Comparison of ENCODE assay signal across 16 mouse cellular contexts in genomic region chr7:99438881-99439280, GRCm38 (mm10). TPM values are rescaled to one million over a fixed set of nuclear protein-coding genes. Genes with fewer than 3 reads are reported as not detected.
DNase-seq lines count a peak whose midpoint lies in the region; ATAC-seq and TF ChIP-seq lines count a peak whose summit lies in the region.
"Had no signal": no experiment of that assay in that cellular context is flagged by ENCODE, and none has a peak within 500 bp of the region (broad histone marks: within the 10 kb centered on the region; RNA-seq: fewer than 3 reads in every experiment).

No protein-coding gene starts in this region.

- H3K9ac ChIP-seq in heart, adult 2 months (ENCODE audit: low read depth, low read length), result no peak overlapping the region
- H3K9ac ChIP-seq in liver, adult 2 months (ENCODE audit: low read depth, low read length), result no peak overlapping the region
- no peak overlapping the region for H3K9ac ChIP-seq in liver, embryonic 12.5 days
- H3K9ac ChIP-seq: midbrain, embryonic 13.5 days; stomach, embryonic 15.5 days had no signal

- peak; percentile 62 for TF ChIP-seq CTCF in heart, adult 2 months (IDR thresholded peaks at IDR 0.05)
- 0 out of 2 replicates have a peak, but pooled peaks have one; percentile 4 for TF ChIP-seq CTCF in liver, adult 2 months (IDR thresholded peaks at IDR 0.05; ENCODE audit: low read depth, low read length)
- TF ChIP-seq CTCF in E14TG2a.4 (conservative IDR thresholded peaks at IDR 0.05; ENCODE audit: low read length), result peak; percentile 28
- TF ChIP-seq CTCF in cortical plate, adult 2 months (IDR thresholded peaks at IDR 0.05; ENCODE audit: extremely low read depth, insufficient read depth, low read length), result 0 out of 2 replicates have a peak, but pooled peaks have one; percentile 6

- ATAC-seq in liver, embryonic 12.5 days, result no peak
- ATAC-seq: midbrain, embryonic 13.5 days had no signal

- H3K9me3 ChIP-seq in liver, embryonic 12.5 days (replicated peaks), result no peaks in the 10 kb centered on the region
- H3K9me3 ChIP-seq in E14TG2a.4 (ENCODE audit: low read length), result no peaks in the 10 kb centered on the region
- H3K9me3 ChIP-seq: midbrain, embryonic 13.5 days; stomach, embryonic 15.5 days had no signal

- TF ChIP-seq POLR2A in heart, adult 2 months (IDR thresholded peaks at IDR 0.05; ENCODE audit: insufficient read depth, low read depth, low read length), result no peak
- TF ChIP-seq POLR2A in liver, adult 2 months (IDR thresholded peaks at IDR 0.05; ENCODE audit: extremely low read depth, insufficient read depth, low read length), result no peak
- no peak for TF ChIP-seq POLR2A in cortical plate, adult 2 months (IDR thresholded peaks at IDR 0.05; ENCODE audit: extremely low read depth, insufficient read depth, low read length)

- no peak for DNase-seq in heart, adult 2 months
- DNase-seq in heart, adult 9 months (ENCODE audit: low spot score in 2 of 2), result no peak
- no peak for DNase-seq in liver, adult 2 months (ENCODE audit: extremely low read depth, low read depth, low spot score)
- no peak for DNase-seq in urinary bladder, adult 18-20 months (ENCODE audit: low spot score in 2 of 2)
- DNase-seq in urinary bladder, adult 2 months (ENCODE audit: low spot score), result no peak
- DNase-seq: B cell, adult 2 months; cerebellum, postnatal 14 days; heart, postnatal 14 days; kidney, postnatal 25 days; layer of hippocampus, postnatal 36 days; thymus, postnatal 25 days had no signal

- 72% methylated on average over 10 of the region's 10 CpGs for WGBS in heart, adult 2 months
- 83% methylated on average over 10 of the region's 10 CpGs for WGBS in liver, adult 2 months
- 58% methylated on average over 10 of the region's 10 CpGs for WGBS in liver, embryonic 12.5 days (ENCODE audit: insufficient replicate concordance)

- H3K4me3 ChIP-seq in heart, adult 2 months, result no peak overlapping the region
- no peak overlapping the region for H3K4me3 ChIP-seq in liver, adult 2 months (ENCODE audit: insufficient read depth, low read depth, low read length)
- no peak overlapping the region for H3K4me3 ChIP-seq in liver, embryonic 12.5 days
- H3K4me3 ChIP-seq in E14TG2a.4 (replicated peaks; ENCODE audit: low read length), result no peak overlapping the region
- no peak overlapping the region for H3K4me3 ChIP-seq in cortical plate, adult 2 months (ENCODE audit: insufficient read depth, low read length)
- H3K4me3 ChIP-seq: midbrain, embryonic 13.5 days; stomach, embryonic 15.5 days had no signal

- intact Hi-C loops in heart, adult 2 months (cut with DNase I), result no loop called here

- peaks cover 5% of the 10 kb centered on the region for H3K4me1 ChIP-seq in heart, adult 2 months (ENCODE audit: control insufficient read depth, insufficient read depth, low read length)
- H3K4me1 ChIP-seq in liver, adult 2 months (ENCODE audit: control insufficient read depth, insufficient read depth, low read length), result no peaks in the 10 kb centered on the region
- H3K4me1 ChIP-seq in liver, embryonic 12.5 days, result peaks cover 19% of the 10 kb centered on the region; the same call in 1 of the 2 replicates
- H3K4me1 ChIP-seq in E14TG2a.4 (replicated peaks; ENCODE audit: low read depth, low read length), result peaks cover 50% of the 10 kb centered on the region
- H3K4me1 ChIP-seq in cortical plate, adult 2 months (ENCODE audit: control insufficient read depth, insufficient read depth, low read length), result no peaks in the 10 kb centered on the region

- H3K79me2 ChIP-seq in heart, adult 2 months (replicated peaks; ENCODE audit: control insufficient read depth, insufficient read depth, low read length), result no peaks in the 10 kb centered on the region
- H3K79me2 ChIP-seq in liver, adult 2 months (ENCODE audit: control insufficient read depth, insufficient read depth, low read length), result no peaks in the 10 kb centered on the region

- no peaks in the 10 kb centered on the region for H3K36me3 ChIP-seq in heart, adult 2 months (ENCODE audit: control insufficient read depth, insufficient read depth, low read length)
- no peaks in the 10 kb centered on the region for H3K36me3 ChIP-seq in liver, adult 2 months (ENCODE audit: control insufficient read depth, insufficient read depth, low read length)
- no peaks in the 10 kb centered on the region for H3K36me3 ChIP-seq in liver, embryonic 12.5 days
- no peaks in the 10 kb centered on the region for H3K36me3 ChIP-seq in E14TG2a.4 (ENCODE audit: insufficient read depth, low read length)
- H3K36me3 ChIP-seq: stomach, embryonic 15.5 days had no signal

- H3K27me3 ChIP-seq in heart, adult 2 months (ENCODE audit: control insufficient read depth, insufficient read depth, low read length), result no peaks in the 10 kb centered on the region
- H3K27me3 ChIP-seq in liver, adult 2 months (ENCODE audit: control insufficient read depth, insufficient read depth, low read length), result no peaks in the 10 kb centered on the region
- H3K27me3 ChIP-seq in liver, embryonic 12.5 days (replicated peaks), result no peaks in the 10 kb centered on the region
- H3K27me3 ChIP-seq in E14TG2a.4 (ENCODE audit: insufficient read depth, low read length), result peaks cover 36% of the 10 kb centered on the region
- H3K27me3 ChIP-seq: midbrain, embryonic 13.5 days; stomach, embryonic 15.5 days had no signal

- no peak for TF ChIP-seq EP300 in heart, adult 2 months (IDR thresholded peaks at IDR 0.05; ENCODE audit: insufficient read depth, low read depth, low read length)

- H3K27ac ChIP-seq in heart, adult 2 months, result no peak overlapping the region
- no peak overlapping the region for H3K27ac ChIP-seq in liver, adult 2 months (replicated peaks; ENCODE audit: insufficient read depth, low read depth, low read length)
- H3K27ac ChIP-seq in liver, embryonic 12.5 days, result no peak overlapping the region
- no peak overlapping the region for H3K27ac ChIP-seq in cortical plate, adult 2 months (ENCODE audit: insufficient read depth, low read length)
- H3K27ac ChIP-seq: midbrain, embryonic 13.5 days; stomach, embryonic 15.5 days had no signal

- no peak overlapping the region for H3K4me2 ChIP-seq in liver, embryonic 12.5 days
- H3K4me2 ChIP-seq: midbrain, embryonic 13.5 days; stomach, embryonic 15.5 days had no signal

RNA-seq across cellular contexts. Expression of gene Klhl35, which starts 26.9 kb away (rescaled TPM):
- total RNA-seq in heart, adult 2 months (2021), result under 1 TPM in 1 of 2 experiments, not detected in 1; 0.13 TPM
- 0.12 and 0.43 TPM in 2 replicates for polyA plus RNA-seq in heart, adult 2 months (2012; rRNA removed)
- 0.13 TPM in 1 of 2 replicates, not detected in the other for total RNA-seq in liver, adult 2 months (2014; rRNA removed)
- polyA plus RNA-seq in liver, adult 2 months (2012; rRNA removed), result 0.11 TPM in 1 of 2 replicates, not detected in the other
- polyA plus RNA-seq in liver, embryonic 12.5 days (2016; fragmentation: Nextera tagmentation; extraction: Ambion mirVana), result 0.14 and 0.32 TPM in 2 replicates
- polyA plus RNA-seq in cortical plate, adult 2 months (2012; rRNA removed), result 2.2 and 3.5 TPM in 2 replicates
- polyA plus RNA-seq in urinary bladder, adult 2 months (2012; rRNA removed), result 0.81 and 1.5 TPM in 2 replicates

RNA-seq across cellular contexts. Expression of gene Rps3, which starts 44.7 kb away (rescaled TPM):
- 100 to 1,000 TPM; 316 to 361 TPM for total RNA-seq in heart, adult 2 months (2021)
- polyA plus RNA-seq in heart, adult 2 months (2012; rRNA removed), result 196 and 320 TPM in 2 replicates
- total RNA-seq in liver, adult 2 months (2014; rRNA removed), result 462 and 473 TPM in 2 replicates
- polyA plus RNA-seq in liver, adult 2 months (2012; rRNA removed), result 147 and 154 TPM in 2 replicates
- polyA plus RNA-seq in liver, embryonic 12.5 days (2016; fragmentation: Nextera tagmentation; extraction: Ambion mirVana), result 688 TPM in 2 replicates
- 530 and 542 TPM in 2 replicates for polyA plus RNA-seq in cortical plate, adult 2 months (2012; rRNA removed)
- 1,354 and 1,732 TPM in 2 replicates for polyA plus RNA-seq in urinary bladder, adult 2 months (2012; rRNA removed)

RNA-seq across cellular contexts. Expression of gene Gdpd5, which starts 57.7 kb away (rescaled TPM):
- total RNA-seq in heart, adult 2 months (2021), result 10 to 100 TPM; 21.5 to 26.3 TPM
- polyA plus RNA-seq in heart, adult 2 months (2012; rRNA removed), result 30.7 and 32.2 TPM in 2 replicates
- total RNA-seq in liver, adult 2 months (2014; rRNA removed), result 0.28 and 0.67 TPM in 2 replicates
- 0.71 and 1.7 TPM in 2 replicates for polyA plus RNA-seq in liver, adult 2 months (2012; rRNA removed)
- 2.6 and 3.1 TPM in 2 replicates for polyA plus RNA-seq in liver, embryonic 12.5 days (2016; fragmentation: Nextera tagmentation; extraction: Ambion mirVana)
- polyA plus RNA-seq in cortical plate, adult 2 months (2012; rRNA removed), result 31.0 and 33.8 TPM in 2 replicates
- polyA plus RNA-seq in urinary bladder, adult 2 months (2012; rRNA removed), result 15.8 and 20.9 TPM in 2 replicates

Comparison
In these comparisons a context has a peak if more than half of its experiments do, and no peak if none do; other contexts are left out.
1. CTCF ChIP-seq: peak in every context shown above with its lines; median percentile 62 in heart, adult 2 months; 28 in E14TG2a.4; 6 in cortical plate, adult 2 months; 4 in liver, adult 2 months.